Mouse (Mus musculus) lung, postnatal 0 days (tissue): ENCODE results near the gene Henmt1. TPM values are rescaled to one million over a fixed set of nuclear protein-coding genes. Genes with fewer than 3 reads are reported as not detected.

Experiments
- ATAC-seq: fragments of 200-750 bp; cut with Nextera tagmentation; 2 replicates; pipeline ENCODE4 v1.8.0; 2017; ENCODE audit warnings: moderate library complexity
- DNase-seq: peaks from one replicate; pipeline ENCODE4 v3.0.0-alpha.2; 2016; ENCODE audit warnings: low spot score
- H3K27ac ChIP-seq: fragments of 300-500 bp; sonication (generic); 2 replicates; pipeline ENCODE4 v1.5.1; 2014; ENCODE audit warnings: antibody characterized with exemption, mild to moderate bottlenecking, low read length, mixed read lengths
- H3K27me3 ChIP-seq: fragments of 300-500 bp; sonication (generic); replicated peaks from 2 replicates; pipeline ENCODE4 v1.6.1; 2014; ENCODE audit warnings: low read length, mixed read lengths; ENCODE audit not compliant: insufficient read depth
- H3K36me3 ChIP-seq: fragments of 300-500 bp; sonication (generic); 2 replicates; pipeline ENCODE4 v1.6.1; 2014; ENCODE audit warnings: low read length, mixed read lengths; ENCODE audit not compliant: insufficient read depth
- H3K4me1 ChIP-seq: fragments of 300-500 bp; sonication (generic); 2 replicates; pipeline ENCODE4 v1.6.1; 2014; ENCODE audit warnings: antibody characterized with exemption, low read depth, low read length, mixed read lengths; ENCODE audit not compliant: insufficient read depth
- H3K4me2 ChIP-seq: fragments of 300-500 bp; sonication (generic); replicated peaks from 2 replicates; pipeline ENCODE4 v1.6.1; 2014; ENCODE audit warnings: low read depth, mild to moderate bottlenecking, low read length, moderate library complexity, mixed read lengths
- H3K4me3 ChIP-seq: fragments of 300-500 bp; sonication (generic); 2 replicates; pipeline ENCODE4 v1.5.1; 2014; ENCODE audit warnings: low read depth, low read length
- H3K9ac ChIP-seq: fragments of 300-500 bp; sonication (generic); replicated peaks from 2 replicates; pipeline ENCODE4 v1.6.1; 2014; ENCODE audit warnings: low read depth, mild to moderate bottlenecking
- H3K9me3 ChIP-seq: fragments of 300-500 bp; sonication (generic); 2 replicates; pipeline ENCODE4 v1.6.1; 2016; ENCODE audit warnings: low read length, mixed read lengths
- CTCF ChIP-seq: IDR thresholded peaks from 2 replicates; pipeline ENCODE4 v1.5.1; 2016; ENCODE audit warnings: antibody characterized with exemption, mild to moderate bottlenecking
- EP300 ChIP-seq: IDR thresholded peaks from 2 replicates; pipeline ENCODE4 v1.6.1; 2016; ENCODE audit warnings: antibody characterized with exemption, mild to moderate bottlenecking, control low read depth
- WGBS: fragments of 180-500 bp; shearing (Covaris S2); extraction: QIAGEN DNeasy Blood & Tissue Kit; methylation state at CpG from one replicate; pipeline ENCODE4 v1.1.7; 2014; 5-methylcytosine and 5-hydroxymethylcytosine counted together
- polyA plus RNA-seq: library from polyadenylated mRNA; unstranded; fragments of >200 nt; fragmentation: Nextera tagmentation; extraction: Ambion mirVana; gene quantifications from 2 replicates; pipeline ENCODE4 v1.2.1, GENCODE M21; 2015

Gene Henmt1
- polyA plus RNA-seq, 1 experiment from 2014 or later: 0.23 TPM

GRCm38 (mm10) chr3:108933557-108933956, 6.1 kb upstream of the Henmt1 start:
- no peaks in the 10 kb centered on the region for H3K9me3 ChIP-seq
- 88% methylated on average over 6 of the region's 6 CpGs for WGBS

GRCm38 (mm10) chr3:108938691-108939090, 982 bp upstream of the Henmt1 start:
- no peak overlapping the region for H3K27ac ChIP-seq
- ATAC-seq: no peak
- H3K36me3 ChIP-seq: no peaks in the 10 kb centered on the region
- no peak for TF ChIP-seq EP300
- no peak for TF ChIP-seq CTCF
- H3K27me3 ChIP-seq: no peaks in the 10 kb centered on the region
- 90% methylated on average over 5 of the region's 5 CpGs for WGBS
- no peak overlapping the region for H3K4me3 ChIP-seq
- no peak for DNase-seq
- no peaks in the 10 kb centered on the region for H3K4me1 ChIP-seq
- H3K9ac ChIP-seq: no peak overlapping the region
- H3K9me3 ChIP-seq: no peaks in the 10 kb centered on the region
- no peak overlapping the region for H3K4me2 ChIP-seq

More at GRCm38 (mm10) chr3:108933557-108933956, 6.1 kb upstream of the Henmt1 start:
- Histone ChIP-seq H3K27ac (no peak overlapping the region), H3K4me1 (no peaks in the 10 kb centered on the region), H3K9ac (no peak overlapping the region), H3K27me3 (no peaks in the 10 kb centered on the region), H3K4me2 (no peak overlapping the region), H3K36me3 (no peaks in the 10 kb centered on the region), H3K4me3 (no peak overlapping the region)
- TF ChIP-seq EP300: no peak
- no peak for TF ChIP-seq CTCF
- ATAC-seq: no peak
- no peak for DNase-seq

GRCm38 (mm10) chr3:108940001-108940633, 444 bp downstream of the Henmt1 start, which contains the start of gene Gm9857:
Gene Gm9857, minus strand, starts transcription at chr3:108940445.
- Histone ChIP-seq H3K9me3 (no peaks in the 10 kb centered on the region), H3K4me1 (no peaks in the 10 kb centered on the region), H3K36me3 (no peaks in the 10 kb centered on the region), H3K9ac (no peak within 1 kb of the TSS), H3K4me2 (peak within 1 kb of the TSS; percentile 48), H3K4me3 (no peak within 1 kb of the TSS), H3K27me3 (no peaks in the 10 kb centered on the region), H3K27ac (no peak within 1 kb of the TSS)
- TF ChIP-seq EP300 (no peak), CTCF (no peak)
- ATAC-seq (peak; percentile 58), DNase-seq (peak; percentile 18)
- WGBS: 54% methylated on average over 36 of the region's 59 CpGs

DNA sequence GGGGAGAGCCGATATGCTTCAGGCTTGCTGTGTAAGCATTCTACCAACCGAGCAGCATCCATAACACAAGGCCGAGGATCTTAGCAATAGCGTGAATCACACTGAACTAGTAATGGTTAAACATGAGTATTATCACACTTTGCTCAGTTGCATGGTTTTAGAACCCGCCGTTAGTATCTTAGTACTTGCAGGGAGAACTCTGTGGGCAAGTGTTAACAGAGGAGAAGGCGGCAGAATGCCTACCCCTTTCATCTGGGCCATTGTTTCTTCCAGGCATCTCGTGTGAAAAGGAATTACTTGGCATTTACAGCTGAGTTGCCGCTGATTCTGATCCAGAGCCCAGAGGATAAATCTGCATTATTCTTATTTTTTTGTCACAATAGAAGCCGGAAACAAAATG, 1.3 kb downstream of the Henmt1 start:
- Histone ChIP-seq H3K27me3 (no peaks in the 10 kb centered on the region), H3K36me3 (no peaks in the 10 kb centered on the region)
- 86% methylated on average over 10 of the region's 10 CpGs for WGBS

DNA sequence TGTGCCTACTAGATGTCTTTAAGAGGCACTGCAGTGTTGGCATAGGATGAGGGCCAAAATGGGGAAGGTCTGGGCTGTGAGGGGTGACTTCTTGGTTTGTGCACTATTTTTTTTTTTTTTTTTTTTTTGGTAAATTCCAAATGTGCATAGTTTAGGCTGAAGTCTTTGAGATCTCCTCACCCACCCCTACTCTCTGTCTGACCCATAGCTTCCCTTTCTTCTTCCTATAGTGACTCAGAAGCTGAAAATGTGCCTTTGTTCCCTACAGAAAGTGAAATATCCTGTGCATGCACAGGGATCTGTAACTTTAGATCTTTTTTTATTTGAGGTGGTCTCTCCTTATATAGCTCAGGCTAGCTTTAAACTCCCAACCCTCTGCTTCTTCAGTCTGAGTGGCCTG, 18.3 kb downstream of the Henmt1 start:
- no peak overlapping the region for H3K4me3 ChIP-seq
- ATAC-seq: no peak
- peak; percentile 24 for DNase-seq
- H3K9ac ChIP-seq: no peak overlapping the region
- no peaks in the 10 kb centered on the region for H3K36me3 ChIP-seq
- no peaks in the 10 kb centered on the region for H3K9me3 ChIP-seq
- H3K4me1 ChIP-seq: peaks cover 5% of the 10 kb centered on the region; the same call in 1 of the 2 replicates
- H3K27ac ChIP-seq: no peak overlapping the region
- no peak overlapping the region for H3K4me2 ChIP-seq
- no peak for TF ChIP-seq EP300
- TF ChIP-seq CTCF: no peak
- H3K27me3 ChIP-seq: no peaks in the 10 kb centered on the region

More for the DNA sequence above, 1.3 kb downstream of the Henmt1 start:
- H3K4me1 ChIP-seq: no peaks in the 10 kb centered on the region
- DNase-seq (no peak), ATAC-seq (no peak)
- TF ChIP-seq EP300: no peak
- no peak for TF ChIP-seq CTCF
- H3K27ac ChIP-seq: no peak overlapping the region
- H3K9ac ChIP-seq: no peak overlapping the region
- no peaks in the 10 kb centered on the region for H3K9me3 ChIP-seq
- no peak overlapping the region for H3K4me2 ChIP-seq
- no peak overlapping the region for H3K4me3 ChIP-seq

DNA sequence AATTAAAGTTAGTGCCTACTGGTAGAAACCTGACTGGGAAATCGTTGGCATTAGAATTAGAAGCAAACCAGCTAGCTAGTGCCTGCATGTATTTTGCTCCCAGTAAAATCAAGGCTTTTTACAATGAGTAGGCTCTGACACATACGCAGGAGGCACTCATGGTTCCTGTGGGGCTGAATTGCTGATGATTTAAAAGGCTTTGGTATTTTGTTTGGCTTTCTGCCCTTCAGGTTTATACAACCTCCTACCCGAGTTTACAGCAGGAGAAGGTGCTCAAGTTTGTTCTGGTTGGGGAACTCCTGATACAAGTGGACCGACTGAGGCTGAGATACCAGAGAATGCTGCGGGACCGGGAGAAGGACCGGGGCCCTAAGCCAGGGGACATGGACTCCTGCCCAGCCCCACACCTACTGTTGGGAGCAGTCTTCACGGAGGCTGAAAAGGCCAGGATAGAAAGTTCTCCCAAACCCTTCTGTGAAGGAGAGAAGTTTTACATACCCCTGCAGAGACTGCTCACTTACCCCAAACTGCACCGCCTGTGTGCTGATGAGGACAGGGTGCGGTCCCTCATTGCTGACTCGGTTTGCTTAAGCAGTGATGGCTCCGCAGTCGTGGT, 20.1 kb downstream of the Henmt1 start:
- Histone ChIP-seq H3K27me3 (no peaks in the 10 kb centered on the region), H3K4me3 (no peak overlapping the region), H3K4me1 (peaks cover 5% of the 10 kb centered on the region; the same call in 1 of the 2 replicates), H3K9ac (no peak overlapping the region), H3K27ac (peak overlapping the region; percentile 32; the same call in 1 of the 2 replicates), H3K4me2 (no peak overlapping the region), H3K9me3 (no peaks in the 10 kb centered on the region), H3K36me3 (no peaks in the 10 kb centered on the region)
- DNase-seq (peak; percentile 51), ATAC-seq (no peak)
- TF ChIP-seq EP300 (no peak), CTCF (no peak)
- WGBS: 54% methylated on average over 13 of the region's 13 CpGs
